Mouse (Mus musculus): ENCODE data around the gene Ndc80. TPM values are rescaled to one million over a fixed set of nuclear protein-coding genes. Genes with fewer than 3 reads are reported as not detected.
"Not testable (repeated sequence)": the region's sequence is repeated elsewhere in the genome, so short reads cannot be mapped to it uniquely, and the experiment has no call there.

Gene Ndc80
- polyA plus RNA-seq, 1 experiment from 2014 or later, result 25.2 TPM

DNA sequence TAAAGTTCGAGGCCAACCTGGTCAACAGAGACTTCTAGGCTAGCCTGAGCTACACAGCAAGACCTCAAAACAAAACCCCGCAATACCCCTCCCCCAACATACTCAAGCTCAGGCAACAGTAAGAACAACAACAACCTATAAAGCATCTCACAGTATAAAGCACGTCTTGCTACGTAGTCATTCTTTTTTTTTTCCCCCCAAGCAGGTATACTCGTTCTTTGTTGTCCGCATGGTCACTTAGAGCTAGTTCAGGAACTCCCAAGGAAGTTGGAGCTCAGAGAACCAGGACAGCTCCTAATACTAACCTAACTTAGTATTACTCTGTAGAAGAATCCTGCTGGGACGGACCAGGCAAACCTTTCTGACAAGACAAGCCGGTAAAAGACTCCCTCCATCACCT is 52.5 kb downstream of the Ndc80 start:
- H3K27ac ChIP-seq (ENCODE audit: low read depth, low read length), result no peak overlapping the region
- no peaks in the 10 kb centered on the region for H3K36me3 ChIP-seq (ENCODE audit: control insufficient read depth, insufficient read depth, low read length)
- peak overlapping the region; percentile 82 for H3K4me3 ChIP-seq (ENCODE audit: low read depth, low read length)
- DNase-seq (ENCODE audit: low spot score) (no peak), ATAC-seq (no peak)
- H3K4me1 ChIP-seq (ENCODE audit: control insufficient read depth, insufficient read depth, low read length), result peaks cover 8% of the 10 kb centered on the region
- no peaks in the 10 kb centered on the region for H3K9me3 ChIP-seq (replicated peaks; ENCODE audit: control insufficient read depth, low read length)
- no peaks in the 10 kb centered on the region for H3K27me3 ChIP-seq (replicated peaks; ENCODE audit: control insufficient read depth, insufficient read depth, low read length)
- H3K4me2 ChIP-seq (ENCODE audit: low read length), result peak overlapping the region; percentile 85
- H3K9ac ChIP-seq (ENCODE audit: low read length), result peak overlapping the region; percentile 93
- 13% methylated on average over 8 of the region's 8 CpGs for WGBS

GRCm38 (mm10) chr17:71471261-71471660 is 55.4 kb downstream of the Ndc80 start:
- Histone ChIP-seq H3K27me3 (replicated peaks; ENCODE audit: control insufficient read depth, insufficient read depth, low read length) (no peaks in the 10 kb centered on the region), H3K9me3 (replicated peaks; ENCODE audit: control insufficient read depth, low read length) (no peaks in the 10 kb centered on the region), H3K4me1 (ENCODE audit: control insufficient read depth, insufficient read depth, low read length) (peaks cover 8% of the 10 kb centered on the region), H3K4me2 (ENCODE audit: low read length) (no peak overlapping the region), H3K27ac (ENCODE audit: low read depth, low read length) (no peak overlapping the region), H3K36me3 (ENCODE audit: control insufficient read depth, insufficient read depth, low read length) (no peaks in the 10 kb centered on the region), H3K4me3 (ENCODE audit: low read depth, low read length) (no peak overlapping the region), H3K9ac (ENCODE audit: low read length) (no peak overlapping the region)
- DNase-seq (ENCODE audit: low spot score) (no peak), ATAC-seq (no peak)
- 89% methylated on average over 2 of the region's 2 CpGs for WGBS

DNA sequence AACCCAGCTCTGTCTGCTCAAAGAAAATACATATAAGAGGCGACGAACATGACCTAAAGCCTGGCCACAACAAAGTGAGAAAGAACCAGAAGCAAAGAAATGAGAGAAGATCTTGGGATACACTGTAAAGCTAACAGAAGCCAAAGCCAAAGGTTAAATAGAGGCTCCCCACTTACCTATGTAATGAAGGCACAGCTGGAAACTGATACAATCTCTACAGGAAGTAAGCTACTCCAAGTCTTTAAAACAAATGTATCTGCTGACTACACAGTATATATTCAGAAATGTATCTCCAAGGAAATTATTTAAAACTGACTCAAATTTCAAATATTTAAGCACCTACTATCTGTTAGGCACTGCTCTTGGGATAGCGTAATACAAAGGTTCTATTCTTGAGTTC is 66.3 kb downstream of the Ndc80 start:
- Histone ChIP-seq H3K9me3 (replicated peaks; ENCODE audit: control insufficient read depth, low read length) (no peaks in the 10 kb centered on the region), H3K27ac (ENCODE audit: low read depth, low read length) (no peak overlapping the region), H3K9ac (ENCODE audit: low read length) (no peak overlapping the region), H3K4me2 (ENCODE audit: low read length) (no peak overlapping the region), H3K4me1 (ENCODE audit: control insufficient read depth, insufficient read depth, low read length) (no peaks in the 10 kb centered on the region), H3K27me3 (replicated peaks; ENCODE audit: control insufficient read depth, insufficient read depth, low read length) (no peaks in the 10 kb centered on the region), H3K36me3 (ENCODE audit: control insufficient read depth, insufficient read depth, low read length) (peaks cover 40% of the 10 kb centered on the region; the same call in 1 of the 2 replicates), H3K4me3 (ENCODE audit: low read depth, low read length) (no peak overlapping the region)
- no peak for ATAC-seq
- DNase-seq (ENCODE audit: low spot score), result no peak
- WGBS, result 96% methylated on average over 3 of the region's 3 CpGs

DNA sequence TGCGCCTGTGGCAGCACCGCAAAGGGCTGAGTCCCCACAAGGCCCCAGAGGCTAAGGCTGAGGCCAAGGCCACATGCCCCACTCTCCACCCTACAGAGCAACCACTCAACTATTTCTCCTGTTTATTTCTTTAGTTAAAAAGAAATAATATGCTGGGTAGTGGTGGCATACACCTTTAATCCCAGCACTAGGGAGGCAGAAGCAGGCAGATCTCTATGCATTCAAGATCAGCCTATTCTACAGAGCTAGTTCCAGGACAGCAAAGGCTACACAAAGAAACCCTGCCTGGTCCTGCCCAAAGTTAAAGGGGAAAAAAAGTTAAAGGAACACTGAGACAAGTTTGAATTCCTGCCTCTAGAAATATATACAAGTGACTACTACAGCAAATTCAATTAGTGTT is 66.8 kb downstream of the Ndc80 start, which contains the start of gene Gm4707:
Gene Gm4707 (minus strand): TSS at position 101 of the 400 bp plus-strand sequence.
- Histone ChIP-seq H3K9ac (ENCODE audit: low read length) (no peak within 1 kb of the TSS), H3K27ac (ENCODE audit: low read depth, low read length) (no peak within 1 kb of the TSS), H3K9me3 (replicated peaks; ENCODE audit: control insufficient read depth, low read length) (no peaks in the 10 kb centered on the region), H3K4me1 (ENCODE audit: control insufficient read depth, insufficient read depth, low read length) (no peaks in the 10 kb centered on the region), H3K27me3 (replicated peaks; ENCODE audit: control insufficient read depth, insufficient read depth, low read length) (no peaks in the 10 kb centered on the region), H3K36me3 (ENCODE audit: control insufficient read depth, insufficient read depth, low read length) (peaks cover 43% of the 10 kb centered on the region), H3K4me3 (ENCODE audit: low read depth, low read length) (no peak within 1 kb of the TSS), H3K4me2 (ENCODE audit: low read length) (no peak within 1 kb of the TSS)
- DNase-seq (ENCODE audit: low spot score) (no peak), ATAC-seq (no peak)
- WGBS, result 98% methylated on average over 2 of the region's 2 CpGs

DNA sequence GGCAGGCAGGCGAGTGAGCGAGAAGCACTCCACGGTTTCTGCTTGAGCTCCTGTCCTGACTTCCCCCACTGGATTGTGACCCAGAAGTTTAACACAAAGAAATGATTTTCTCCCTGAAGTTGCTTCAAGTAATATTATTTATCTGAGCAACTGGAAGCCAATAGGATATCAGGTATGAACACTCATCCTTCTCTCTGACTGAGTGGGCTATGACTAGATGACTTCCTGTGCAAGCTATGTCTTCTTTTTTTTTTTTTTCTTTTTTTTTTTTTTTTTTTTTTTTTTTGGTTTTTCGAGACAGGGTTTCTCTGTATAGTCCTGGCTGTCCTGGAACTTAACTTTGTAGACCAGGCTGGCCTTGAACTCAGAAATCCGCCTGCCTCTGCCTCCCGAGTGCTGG is 69.3 kb downstream of the Ndc80 start:
- 94% methylated on average over 6 of the region's 6 CpGs for WGBS
- not testable (repeated sequence) for H3K4me3 ChIP-seq (ENCODE audit: low read depth, low read length); H3K9ac ChIP-seq (ENCODE audit: low read length); H3K4me2 ChIP-seq (ENCODE audit: low read length); H3K27ac ChIP-seq (ENCODE audit: low read depth, low read length); H3K27me3 ChIP-seq (replicated peaks; ENCODE audit: control insufficient read depth, insufficient read depth, low read length); ATAC-seq; H3K9me3 ChIP-seq (replicated peaks; ENCODE audit: control insufficient read depth, low read length); DNase-seq (ENCODE audit: low spot score); H3K4me1 ChIP-seq (ENCODE audit: control insufficient read depth, insufficient read depth, low read length)
- H3K36me3 ChIP-seq (ENCODE audit: control insufficient read depth, insufficient read depth, low read length), result peaks cover 32% of the 10 kb centered on the region

Other genes starting within 250 kb of the Ndc80 start
- gene Emilin2, start 214.9 kb downstream of the Ndc80 start, polyA plus RNA-seq (2014; fragmentation: Nextera tagmentation; extraction: Ambion mirVana), result 0.72 and 0.80 TPM in 2 replicates
- gene Gm4707, start 66.9 kb downstream of the Ndc80 start, polyA plus RNA-seq (2014; fragmentation: Nextera tagmentation; extraction: Ambion mirVana), result 0.43 and 0.45 TPM in 2 replicates
- 64.4 and 65.3 TPM in 2 replicates for gene Smchd1, start 51.5 kb downstream of the Ndc80 start, polyA plus RNA-seq (2014; fragmentation: Nextera tagmentation; extraction: Ambion mirVana)
- gene Spdya, start 25.2 kb upstream of the Ndc80 start, polyA plus RNA-seq (2014; fragmentation: Nextera tagmentation; extraction: Ambion mirVana), result 1.4 and 1.7 TPM in 2 replicates
- gene Wdr43, start 89.0 kb upstream of the Ndc80 start, polyA plus RNA-seq (2014; fragmentation: Nextera tagmentation; extraction: Ambion mirVana), result 56.6 and 63.7 TPM in 2 replicates
- gene Togaram2, start 146.4 kb upstream of the Ndc80 start, polyA plus RNA-seq (2014; fragmentation: Nextera tagmentation; extraction: Ambion mirVana), result 0.23 and 0.24 TPM in 2 replicates
- gene Pcare, start 226.0 kb upstream of the Ndc80 start, polyA plus RNA-seq (2014; fragmentation: Nextera tagmentation; extraction: Ambion mirVana), result not detected in 2 replicates
- 6.9 and 8.0 TPM in 2 replicates for gene Clip4, start 241.6 kb upstream of the Ndc80 start, polyA plus RNA-seq (2014; fragmentation: Nextera tagmentation; extraction: Ambion mirVana)

Measured in forebrain, embryonic 14.5 days (tissue).